Mouse (Mus musculus): ENCODE data around the gene Mup2. TPM values are rescaled to one million over a fixed set of nuclear protein-coding genes. Genes with fewer than 3 reads are reported as not detected.
"Not testable (repeated sequence)": the region's sequence is repeated elsewhere in the genome, so short reads cannot be mapped to it uniquely, and the experiment has no call there.

The Mup2 gene
- total RNA-seq (2018; cell fraction: chromatin; rRNA removed), result not detected
- total RNA-seq (2018; cell fraction: cytosol; rRNA removed), result not detected
- total RNA-seq (2018; cell fraction: nucleus; rRNA removed), result not detected
- not detected in 3 replicates for polyA plus RNA-seq (2018)

DNA sequence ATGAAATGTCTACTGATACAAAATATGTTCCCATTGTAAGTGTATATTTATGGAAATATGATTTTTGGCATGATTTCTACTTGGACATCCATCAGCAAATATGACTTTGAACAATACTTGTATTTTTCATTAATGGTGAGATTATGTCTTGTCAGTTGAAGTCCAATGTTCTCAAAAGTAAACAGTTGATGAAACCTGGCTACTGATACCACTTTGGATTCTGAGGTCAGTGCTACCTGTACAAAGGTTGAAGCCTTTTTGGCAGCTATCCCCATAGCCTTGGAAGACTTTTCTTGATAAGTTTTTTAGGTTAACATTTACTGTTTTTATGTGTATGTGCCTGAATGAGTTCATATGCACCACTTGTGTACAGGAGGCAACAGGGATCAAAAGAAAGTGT lies at the start of gene Mup2:
TSS of gene Mup2 (minus strand) at position 101 of the 400 bp plus-strand sequence.
- not testable (repeated sequence) for H3K36me3 ChIP-seq (ENCODE audit: inconsistent target); H3K27ac ChIP-seq; H3K4me3 ChIP-seq (ENCODE audit: inconsistent target); H3K79me2 ChIP-seq (ENCODE audit: inconsistent target)

Other genes starting within 250 kb of the Mup2 start
- gene Slc46a2, start 239.2 kb downstream of the Mup2 start, polyA plus RNA-seq (2018), result not detected in 3 replicates
- not detected in 3 replicates for gene Mup4, start 193.6 kb downstream of the Mup2 start, polyA plus RNA-seq (2018)
- gene Mup6, start 190.0 kb downstream of the Mup2 start, polyA plus RNA-seq (2018), result not detected in 3 replicates
- not detected in 3 replicates for gene Mup7, start 83.8 kb downstream of the Mup2 start, polyA plus RNA-seq (2018)
- not detected in 3 replicates for gene Mup8, start 68.3 kb upstream of the Mup2 start, polyA plus RNA-seq (2018)

Data from macrophage (primary cell).